Mouse (Mus musculus): Measurements from ENCODE around the gene Ablim1. TPM values are rescaled to one million over a fixed set of nuclear protein-coding genes. Genes with fewer than 3 reads are reported as not detected.

Gene Ablim1
- polyA plus RNA-seq, 1 experiment from 2014 or later = 29.2 TPM

GRCm38 (mm10) chr19:57052959-57053358, 261.8 kb downstream of the Ablim1 start:
- Histone ChIP-seq H3K9me3 (ENCODE audit: control insufficient read depth, low read length) (peaks cover 4% of the 10 kb centered on the region; the same call in 1 of the 2 replicates), H3K27ac (ENCODE audit: low read length) (no peak overlapping the region)
- no peak for ATAC-seq

DNA sequence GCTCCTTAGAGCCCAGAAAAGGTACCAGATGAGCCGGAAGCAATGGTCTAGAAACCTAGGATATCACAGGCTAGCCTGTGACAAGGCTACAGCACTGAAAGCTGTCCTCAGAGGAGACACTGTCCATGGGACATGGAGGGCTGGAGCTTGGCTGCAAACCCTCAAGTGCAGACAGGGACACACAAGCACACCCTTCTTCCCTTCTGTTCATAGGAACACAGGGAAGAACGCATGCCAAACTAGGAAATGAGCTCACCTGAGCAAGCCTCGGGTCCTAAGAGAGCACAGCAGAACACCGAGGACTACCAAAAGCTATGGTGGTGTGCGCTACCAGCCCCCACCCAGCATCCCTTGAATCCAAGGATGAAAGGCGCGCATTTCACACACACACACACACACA, 262.7 kb downstream of the Ablim1 start:
- no peaks in the 10 kb centered on the region for H3K9me3 ChIP-seq (ENCODE audit: control insufficient read depth, low read length)
- no peak overlapping the region for H3K4me3 ChIP-seq (ENCODE audit: low read length)
- 91% methylated on average over 7 of the region's 7 CpGs for WGBS
- H3K36me3 ChIP-seq (ENCODE audit: control insufficient read depth, insufficient read depth, low read length) = no peaks in the 10 kb centered on the region
- no peaks in the 10 kb centered on the region for H3K4me1 ChIP-seq (ENCODE audit: control insufficient read depth, insufficient read depth, low read length)
- no peak overlapping the region for H3K9ac ChIP-seq (ENCODE audit: low read depth, low read length)
- H3K27ac ChIP-seq (ENCODE audit: low read length) = no peak overlapping the region
- no peaks in the 10 kb centered on the region for H3K27me3 ChIP-seq (replicated peaks; ENCODE audit: control insufficient read depth, insufficient read depth, low read length)
- no peak overlapping the region for H3K4me2 ChIP-seq (ENCODE audit: low read depth, low read length)
- no peak for ATAC-seq

More at GRCm38 (mm10) chr19:57052959-57053358, 261.8 kb downstream of the Ablim1 start:
- Histone ChIP-seq H3K27me3 (replicated peaks; ENCODE audit: control insufficient read depth, insufficient read depth, low read length) (no peaks in the 10 kb centered on the region), H3K4me3 (ENCODE audit: low read length) (no peak overlapping the region), H3K4me2 (ENCODE audit: low read depth, low read length) (no peak overlapping the region), H3K4me1 (ENCODE audit: control insufficient read depth, insufficient read depth, low read length) (no peaks in the 10 kb centered on the region), H3K9ac (ENCODE audit: low read depth, low read length) (no peak overlapping the region), H3K36me3 (ENCODE audit: control insufficient read depth, insufficient read depth, low read length) (peaks cover 5% of the 10 kb centered on the region)
- 81% methylated on average over 8 of the region's 8 CpGs for WGBS

DNA sequence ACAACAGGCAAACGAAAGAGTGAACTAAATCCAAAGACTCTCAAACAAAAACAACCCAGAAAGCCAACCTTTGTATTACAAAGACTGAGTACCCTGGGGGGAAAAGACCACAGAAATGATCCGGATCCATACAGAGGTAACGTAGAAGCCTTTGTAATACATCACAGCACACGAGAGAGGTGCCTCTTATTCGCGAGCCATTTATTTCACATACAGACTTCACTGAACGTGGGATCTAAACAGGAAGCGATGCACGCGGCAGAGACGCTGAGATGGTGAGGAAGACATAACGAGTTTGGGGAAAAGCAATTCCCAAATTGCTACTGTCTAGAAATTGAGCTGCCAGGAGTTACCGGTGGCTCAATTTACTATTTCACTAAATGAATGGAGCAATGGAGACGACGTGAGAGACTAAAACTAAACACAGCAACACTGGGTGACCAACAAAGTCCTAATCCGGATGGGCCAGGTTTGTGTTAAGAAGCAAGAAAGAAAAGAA, 265.1 kb downstream of the Ablim1 start:
- Histone ChIP-seq H3K27ac (ENCODE audit: low read length) (no peak overlapping the region), H3K4me1 (ENCODE audit: control insufficient read depth, insufficient read depth, low read length) (no peaks in the 10 kb centered on the region), H3K36me3 (ENCODE audit: control insufficient read depth, insufficient read depth, low read length) (no peaks in the 10 kb centered on the region), H3K9me3 (ENCODE audit: control insufficient read depth, low read length) (no peaks in the 10 kb centered on the region), H3K4me3 (ENCODE audit: low read length) (no peak overlapping the region), H3K27me3 (replicated peaks; ENCODE audit: control insufficient read depth, insufficient read depth, low read length) (no peaks in the 10 kb centered on the region), H3K4me2 (ENCODE audit: low read depth, low read length) (no peak overlapping the region), H3K9ac (ENCODE audit: low read depth, low read length) (no peak overlapping the region)
- WGBS = 70% methylated on average over 16 of the region's 16 CpGs
- no peak for ATAC-seq

GRCm38 (mm10) chr19:57047671-57048320, 266.9 kb downstream of the Ablim1 start:
- Histone ChIP-seq H3K9ac (ENCODE audit: low read depth, low read length) (no peak overlapping the region), H3K27ac (ENCODE audit: low read length) (no peak overlapping the region), H3K4me2 (ENCODE audit: low read depth, low read length) (no peak overlapping the region), H3K9me3 (ENCODE audit: control insufficient read depth, low read length) (no peaks in the 10 kb centered on the region), H3K4me1 (ENCODE audit: control insufficient read depth, insufficient read depth, low read length) (no peaks in the 10 kb centered on the region), H3K36me3 (ENCODE audit: control insufficient read depth, insufficient read depth, low read length) (0 out of 2 replicates have a peak, but pooled peaks cover 3% of the 10 kb centered on the region), H3K27me3 (replicated peaks; ENCODE audit: control insufficient read depth, insufficient read depth, low read length) (no peaks in the 10 kb centered on the region), H3K4me3 (ENCODE audit: low read length) (no peak overlapping the region)
- ATAC-seq = no peak
- WGBS = 78% methylated on average over 9 of the region's 9 CpGs

DNA sequence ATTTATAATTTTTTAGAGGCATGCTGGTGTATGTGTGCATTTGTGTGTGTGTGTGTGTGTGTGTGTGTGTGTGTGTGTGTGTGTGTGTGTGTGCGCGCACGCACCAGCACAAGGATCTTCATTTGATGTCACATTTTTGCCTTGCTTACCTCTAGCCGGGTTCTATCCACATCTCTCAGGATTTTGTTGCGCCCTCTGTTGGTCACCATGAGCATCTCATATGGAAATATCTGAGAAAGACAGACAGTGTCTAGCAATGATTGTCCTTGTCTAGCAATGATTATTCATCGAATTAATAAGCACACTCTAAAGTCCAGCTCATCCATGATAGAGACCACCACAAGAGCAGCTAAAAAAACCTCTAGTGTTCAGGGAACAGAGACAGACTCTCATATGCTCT, 275.5 kb downstream of the Ablim1 start:
- Histone ChIP-seq H3K27ac (ENCODE audit: low read length) (no peak overlapping the region), H3K9ac (ENCODE audit: low read depth, low read length) (no peak overlapping the region), H3K36me3 (ENCODE audit: control insufficient read depth, insufficient read depth, low read length) (0 out of 2 replicates have a peak, but pooled peaks cover 6% of the 10 kb centered on the region), H3K27me3 (replicated peaks; ENCODE audit: control insufficient read depth, insufficient read depth, low read length) (no peaks in the 10 kb centered on the region), H3K9me3 (ENCODE audit: control insufficient read depth, low read length) (no peaks in the 10 kb centered on the region), H3K4me1 (ENCODE audit: control insufficient read depth, insufficient read depth, low read length) (no peaks in the 10 kb centered on the region), H3K4me3 (ENCODE audit: low read length) (no peak overlapping the region), H3K4me2 (ENCODE audit: low read depth, low read length) (no peak overlapping the region)
- ATAC-seq = no peak
- 73% methylated on average over 6 of the region's 6 CpGs for WGBS

GRCm38 (mm10) chr19:57036860-57037259, 277.9 kb downstream of the Ablim1 start:
- WGBS = 90% methylated on average over 15 of the region's 15 CpGs
- H3K36me3 ChIP-seq (ENCODE audit: control insufficient read depth, insufficient read depth, low read length) = 0 out of 2 replicates have a peak, but pooled peaks cover 3% of the 10 kb centered on the region
- H3K9ac ChIP-seq (ENCODE audit: low read depth, low read length) = no peak overlapping the region

DNA sequence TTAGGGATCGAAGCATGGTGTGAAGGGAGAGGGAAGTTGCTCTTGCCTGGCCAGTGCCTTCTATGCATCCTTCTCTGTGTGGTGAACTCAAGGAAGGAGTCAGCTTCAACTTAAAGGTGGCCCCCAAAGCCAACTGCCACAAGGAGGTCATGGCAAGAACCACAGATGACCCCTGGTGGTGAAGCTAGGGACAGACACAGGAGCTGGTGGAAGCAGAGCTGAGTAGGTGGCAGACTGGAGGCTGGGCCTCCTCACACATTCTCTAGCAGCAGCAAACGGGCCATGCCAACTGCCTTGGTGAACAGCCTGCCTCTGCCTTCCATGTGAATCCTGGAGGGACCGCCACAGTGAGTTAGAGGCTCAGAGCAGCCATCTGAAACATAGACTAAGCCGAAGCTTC, 283.1 kb downstream of the Ablim1 start:
- H3K9ac ChIP-seq (ENCODE audit: low read depth, low read length) = no peak overlapping the region
- ATAC-seq = no peak
- no peak overlapping the region for H3K4me2 ChIP-seq (ENCODE audit: low read depth, low read length)
- H3K9me3 ChIP-seq (ENCODE audit: control insufficient read depth, low read length) = no peaks in the 10 kb centered on the region
- H3K27ac ChIP-seq (ENCODE audit: low read length) = no peak overlapping the region
- H3K4me1 ChIP-seq (ENCODE audit: control insufficient read depth, insufficient read depth, low read length) = no peaks in the 10 kb centered on the region
- H3K4me3 ChIP-seq (ENCODE audit: low read length) = no peak overlapping the region
- WGBS = 76% methylated on average over 4 of the region's 4 CpGs
- no peaks in the 10 kb centered on the region for H3K36me3 ChIP-seq (ENCODE audit: control insufficient read depth, insufficient read depth, low read length)
- H3K27me3 ChIP-seq (replicated peaks; ENCODE audit: control insufficient read depth, insufficient read depth, low read length) = no peaks in the 10 kb centered on the region

More at GRCm38 (mm10) chr19:57036860-57037259, 277.9 kb downstream of the Ablim1 start:
- H3K27me3 ChIP-seq (replicated peaks; ENCODE audit: control insufficient read depth, insufficient read depth, low read length) = no peaks in the 10 kb centered on the region
- no peak for ATAC-seq
- H3K9me3 ChIP-seq (ENCODE audit: control insufficient read depth, low read length) = no peaks in the 10 kb centered on the region
- no peak overlapping the region for H3K4me2 ChIP-seq (ENCODE audit: low read depth, low read length)
- no peaks in the 10 kb centered on the region for H3K4me1 ChIP-seq (ENCODE audit: control insufficient read depth, insufficient read depth, low read length)
- no peak overlapping the region for H3K4me3 ChIP-seq (ENCODE audit: low read length)
- H3K27ac ChIP-seq (ENCODE audit: low read length) = no peak overlapping the region

DNA sequence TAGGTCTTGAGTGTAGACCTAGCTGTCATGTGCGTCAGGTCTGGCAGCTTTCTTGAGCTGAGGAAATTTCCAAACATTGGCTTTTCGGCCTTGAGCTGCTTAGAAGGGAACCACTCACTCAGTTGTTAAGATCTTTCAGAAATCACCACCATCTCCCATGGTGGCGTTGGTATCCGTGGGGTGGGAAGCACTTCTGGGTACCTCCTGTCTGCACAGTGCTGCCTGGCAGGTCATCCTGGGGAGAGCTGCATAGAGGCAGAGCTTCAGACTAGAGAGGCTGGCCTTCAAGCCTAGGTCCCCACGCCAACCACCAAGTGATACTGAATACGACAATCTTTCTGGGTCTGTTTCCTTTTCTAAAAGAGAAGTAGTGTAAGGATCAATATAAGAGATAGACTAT, 285.3 kb downstream of the Ablim1 start:
- no peak overlapping the region for H3K4me2 ChIP-seq (ENCODE audit: low read depth, low read length)
- H3K4me3 ChIP-seq (ENCODE audit: low read length) = no peak overlapping the region
- no peaks in the 10 kb centered on the region for H3K4me1 ChIP-seq (ENCODE audit: control insufficient read depth, insufficient read depth, low read length)
- no peaks in the 10 kb centered on the region for H3K27me3 ChIP-seq (replicated peaks; ENCODE audit: control insufficient read depth, insufficient read depth, low read length)
- no peak overlapping the region for H3K9ac ChIP-seq (ENCODE audit: low read depth, low read length)
- ATAC-seq = no peak
- H3K27ac ChIP-seq (ENCODE audit: low read length) = no peak overlapping the region
- 89% methylated on average over 6 of the region's 6 CpGs for WGBS
- no peaks in the 10 kb centered on the region for H3K36me3 ChIP-seq (ENCODE audit: control insufficient read depth, insufficient read depth, low read length)
- no peaks in the 10 kb centered on the region for H3K9me3 ChIP-seq (ENCODE audit: control insufficient read depth, low read length)

DNA sequence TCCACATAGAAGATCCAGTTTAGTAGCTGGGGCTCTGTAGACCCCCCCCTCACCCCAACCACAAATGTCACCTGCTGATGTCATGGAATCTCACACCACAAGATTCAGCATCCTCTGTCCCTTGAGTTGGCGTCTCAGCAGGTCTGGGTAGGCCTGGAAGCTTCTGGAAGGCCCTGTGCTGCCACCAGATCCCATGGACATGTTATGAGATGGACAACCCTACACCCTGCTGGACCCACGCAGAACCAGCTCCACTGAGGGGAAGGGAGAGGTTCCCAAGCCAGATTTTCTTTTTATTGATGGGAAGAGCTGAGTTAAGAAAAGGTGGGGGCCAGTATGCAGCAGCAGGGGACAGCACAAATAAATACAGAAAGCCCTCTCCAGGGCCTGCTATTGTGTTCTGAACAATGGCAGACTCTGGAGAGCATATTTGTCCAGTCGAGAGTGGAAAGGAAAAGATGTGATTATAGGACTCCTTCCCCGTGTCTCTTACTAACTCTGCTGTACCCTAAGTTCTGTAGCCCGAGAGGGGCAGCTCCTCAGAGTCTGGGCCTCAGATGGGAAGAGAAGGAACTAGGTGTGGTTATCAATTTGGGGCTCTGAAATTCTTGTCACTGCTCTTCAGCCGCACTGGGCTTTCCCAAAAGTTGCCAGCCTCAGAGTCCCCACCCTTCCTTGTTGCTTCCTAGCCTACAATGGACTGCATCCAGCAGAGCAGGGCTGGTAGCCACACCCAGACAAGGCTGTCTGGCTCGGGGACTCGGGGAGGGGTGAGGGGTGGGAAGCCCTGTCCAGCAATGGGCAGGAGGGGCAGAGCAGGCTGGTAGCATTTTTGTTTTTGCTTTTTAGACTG, 286.2 kb downstream of the Ablim1 start:
- Histone ChIP-seq H3K36me3 (ENCODE audit: control insufficient read depth, insufficient read depth, low read length) (no peaks in the 10 kb centered on the region), H3K4me1 (ENCODE audit: control insufficient read depth, insufficient read depth, low read length) (no peaks in the 10 kb centered on the region), H3K27ac (ENCODE audit: low read length) (no peak overlapping the region), H3K4me2 (ENCODE audit: low read depth, low read length) (no peak overlapping the region), H3K9me3 (ENCODE audit: control insufficient read depth, low read length) (no peaks in the 10 kb centered on the region), H3K27me3 (replicated peaks; ENCODE audit: control insufficient read depth, insufficient read depth, low read length) (no peaks in the 10 kb centered on the region), H3K4me3 (ENCODE audit: low read length) (no peak overlapping the region), H3K9ac (ENCODE audit: low read depth, low read length) (no peak overlapping the region)
- WGBS = 51% methylated on average over 8 of the region's 8 CpGs
- no peak for ATAC-seq

Data from intestine, embryonic 16.5 days (tissue).